ENCODE assay signal across 20 mouse cellular contexts in the genomic region with DNA sequence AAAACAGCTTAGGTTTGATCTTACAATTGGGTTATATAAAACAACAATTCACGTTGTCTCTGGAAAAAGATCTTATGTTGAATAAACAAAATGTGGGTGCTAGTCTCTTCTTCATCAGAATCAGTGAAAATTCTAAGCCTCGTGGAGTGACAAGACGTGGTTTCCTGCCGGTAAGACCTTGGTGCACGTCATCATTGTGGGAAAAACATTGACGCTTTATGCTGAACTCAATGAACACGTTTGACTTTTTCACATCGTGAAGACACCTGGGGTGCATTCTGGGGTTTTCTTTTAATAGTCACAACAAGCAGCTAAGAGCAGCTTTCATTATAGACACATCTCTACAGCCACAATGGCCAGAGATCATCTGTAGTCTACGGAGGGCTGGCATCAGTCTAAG.
"Had no signal": no experiment of that assay in that cellular context is flagged by ENCODE, and none has a peak within 500 bp of the region (broad histone marks: within the 10 kb centered on the region; RNA-seq: fewer than 3 reads in every experiment).

No protein-coding gene starts in this region.

- H3K4me2 ChIP-seq: lung, embryonic 15.5 days; midbrain, embryonic 11.5 days; midbrain, embryonic 13.5 days; midbrain, embryonic 15.5 days; neural tube, embryonic 13.5 days; neural tube, embryonic 15.5 days; stomach, embryonic 15.5 days had no signal

- ATAC-seq: liver, postnatal 0 days; lung, postnatal 0 days; midbrain, embryonic 13.5 days; midbrain, embryonic 15.5 days had no signal

- H3K4me3 ChIP-seq: lung, embryonic 15.5 days; megakaryocyte, embryonic 14.5 days; midbrain, embryonic 13.5 days; midbrain, embryonic 15.5 days; myocyte; neural tube, embryonic 13.5 days; neural tube, embryonic 15.5 days; stomach, embryonic 15.5 days had no signal

- H3K27me3 ChIP-seq: lung, embryonic 15.5 days; midbrain, embryonic 13.5 days; midbrain, embryonic 15.5 days; neural tube, embryonic 15.5 days; stomach, embryonic 15.5 days had no signal

- H3K9ac ChIP-seq: liver, postnatal 0 days; lung, embryonic 15.5 days; midbrain, embryonic 13.5 days; midbrain, embryonic 15.5 days; neural tube, embryonic 13.5 days; neural tube, embryonic 15.5 days; stomach, embryonic 15.5 days had no signal

- H3K4me1 ChIP-seq: midbrain, embryonic 15.5 days; neural tube, embryonic 15.5 days; stomach, embryonic 15.5 days had no signal

- DNase-seq: liver, postnatal 0 days; lung, adult 2 months; lung, postnatal 14 days; lung, postnatal 36 days; right cerebral cortex, postnatal 14 days; thymus, adult 2 months; thymus, postnatal 25 days; thymus, postnatal 4 days had no signal

- H3K9me3 ChIP-seq: lung, embryonic 15.5 days; midbrain, embryonic 13.5 days; midbrain, embryonic 15.5 days; neural tube, embryonic 13.5 days; neural tube, embryonic 15.5 days; stomach, embryonic 15.5 days had no signal

- H3K27ac ChIP-seq: lung, embryonic 15.5 days; macrophage; midbrain, embryonic 13.5 days; midbrain, embryonic 15.5 days; neural tube, embryonic 13.5 days; neural tube, embryonic 15.5 days; stomach, embryonic 15.5 days; stomach, postnatal 0 days had no signal

- H3K36me3 ChIP-seq: lung, embryonic 15.5 days; midbrain, embryonic 13.5 days; midbrain, embryonic 15.5 days; neural tube, embryonic 13.5 days; neural tube, embryonic 15.5 days; stomach, embryonic 15.5 days had no signal
